Mouse (Mus musculus) kidney, adult 2 months (tissue): ENCODE measurements around the gene Snd1.

Source experiments
- CTCF ChIP-seq: fragments of 200-500 bp; conservative IDR thresholded peaks from 2 replicates; pipeline ENCODE4 v1.5.1; 2011; ENCODE audit warnings: low read depth, mild to moderate bottlenecking, control low read depth, low read length, moderate library complexity, mixed read lengths; ENCODE audit not compliant: insufficient read depth, insufficient read length
- POLR2A ChIP-seq: fragments of 200-500 bp; IDR thresholded peaks from one replicate; pipeline ENCODE4 v1.6.1; 2011; ENCODE audit warnings: low read depth, low read length, control low read depth

- no peak for TF ChIP-seq CTCF
- TF ChIP-seq POLR2A, result no peak
Observed at GRCm38 (mm10) chr6:28705384-28706107, 230.6 kb downstream of the Snd1 start.
